Mouse (Mus musculus) embryonic fibroblast, embryonic 13.5 days (primary cell): ENCODE measurements around the gene Acot3.

ENCODE experiments used
- CTCF ChIP-seq: IDR thresholded peaks from 2 replicates; pipeline ENCODE4 v1.5.1; 2011; ENCODE audit warnings: mild to moderate bottlenecking, control low read depth, low read length, moderate library complexity, borderline replicate concordance; ENCODE audit not compliant: insufficient read depth
- POLR2A ChIP-seq: IDR thresholded peaks from 2 replicates; pipeline ENCODE4 v1.6.1; 2011; ENCODE audit warnings: low read depth, mild to moderate bottlenecking, control low read depth, low read length, moderate library complexity

- no peak for TF ChIP-seq CTCF
- no peak for TF ChIP-seq POLR2A
These were observed at the start of gene Acot3 for GRCm38 (mm10) chr12:84051937-84052474.
